Mouse (Mus musculus): ENCODE data around the gene Fam151a. TPM values are rescaled to one million over a fixed set of nuclear protein-coding genes. Genes with fewer than 3 reads are reported as not detected.
"Not testable (repeated sequence)": the region's sequence is repeated elsewhere in the genome, so short reads cannot be mapped to it uniquely, and the experiment has no call there.

The Fam151a gene
- polyA plus RNA-seq, 1 experiment from 2014 or later: not detected

- no peaks in the 10 kb centered on the region for H3K36me3 ChIP-seq (ENCODE audit: control insufficient read depth, insufficient read depth, low read length)
Observed at GRCm38 (mm10) chr4:106780045-106780444, 46.4 kb downstream of the Fam151a start.

DNA sequence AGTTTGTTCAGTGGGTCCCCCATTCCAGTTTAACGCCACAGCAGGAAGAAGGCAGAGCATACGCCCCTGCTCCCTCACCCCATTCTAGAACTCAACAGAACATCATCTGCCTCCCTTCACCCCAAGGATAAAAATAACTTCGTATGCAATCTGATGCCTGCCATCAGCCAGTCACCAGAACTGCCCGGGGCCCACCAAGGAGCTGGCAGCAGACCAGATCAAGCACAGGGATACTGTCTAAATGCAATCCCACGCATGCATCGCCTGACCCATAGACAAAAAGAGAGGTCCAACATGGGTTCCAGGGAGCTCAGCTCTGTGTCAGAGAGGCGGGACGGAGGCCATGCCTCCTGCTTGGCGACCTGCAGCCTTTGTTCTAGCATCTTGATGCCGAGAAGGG, 49.4 kb downstream of the Fam151a start:
- Histone ChIP-seq H3K9me3 (replicated peaks; ENCODE audit: control insufficient read depth, low read length) (no peaks in the 10 kb centered on the region), H3K4me1 (ENCODE audit: control insufficient read depth, insufficient read depth, low read length) (peaks cover 47% of the 10 kb centered on the region), H3K27me3 (ENCODE audit: control insufficient read depth, insufficient read depth, low read length) (no peaks in the 10 kb centered on the region), H3K4me3 (ENCODE audit: low read depth, low read length) (no peak overlapping the region), H3K27ac (ENCODE audit: low read depth, low read length) (no peak overlapping the region), H3K4me2 (no peak overlapping the region), H3K9ac (ENCODE audit: low read depth, low read length) (no peak overlapping the region), H3K36me3 (ENCODE audit: control insufficient read depth, insufficient read depth, low read length) (no peaks in the 10 kb centered on the region)
- no peak for ATAC-seq (replicated peaks; ENCODE audit: insufficient number of reproducible peaks, low FRiP score, low TSS enrichment)
- WGBS (ENCODE audit: insufficient replicate concordance): 68% methylated on average over 10 of the region's 10 CpGs

More at GRCm38 (mm10) chr4:106780045-106780444, 46.4 kb downstream of the Fam151a start:
- Histone ChIP-seq H3K27ac (ENCODE audit: low read depth, low read length) (no peak overlapping the region), H3K27me3 (ENCODE audit: control insufficient read depth, insufficient read depth, low read length) (no peaks in the 10 kb centered on the region), H3K9ac (ENCODE audit: low read depth, low read length) (no peak overlapping the region), H3K4me3 (ENCODE audit: low read depth, low read length) (no peak overlapping the region), H3K9me3 (replicated peaks; ENCODE audit: control insufficient read depth, low read length) (no peaks in the 10 kb centered on the region), H3K4me1 (ENCODE audit: control insufficient read depth, insufficient read depth, low read length) (peaks cover 20% of the 10 kb centered on the region), H3K4me2 (no peak overlapping the region)
- ATAC-seq (replicated peaks; ENCODE audit: insufficient number of reproducible peaks, low FRiP score, low TSS enrichment): no peak
- WGBS (ENCODE audit: insufficient replicate concordance): 45% methylated on average over 3 of the region's 3 CpGs

DNA sequence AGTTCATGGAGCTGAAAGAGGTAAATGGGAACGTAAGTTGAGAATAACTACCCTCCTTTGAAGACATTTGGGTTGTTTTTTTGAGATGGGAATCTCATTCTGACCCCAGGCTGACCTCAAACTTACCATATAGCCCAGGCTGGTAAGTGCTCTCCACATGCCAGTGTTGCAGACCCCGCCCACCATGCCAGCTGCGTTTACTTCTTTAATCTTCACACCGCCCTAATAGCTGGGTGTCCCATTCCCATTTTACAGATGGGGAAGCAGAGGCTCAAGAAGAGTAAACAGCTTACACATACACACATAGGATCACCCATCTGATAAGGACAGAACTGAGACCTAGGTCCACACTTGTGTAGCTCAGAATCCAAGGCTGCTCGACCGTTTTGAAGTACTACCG, 51.1 kb downstream of the Fam151a start:
- H3K27ac ChIP-seq (ENCODE audit: low read depth, low read length): no peak overlapping the region; the same call in 1 of the 2 replicates
- 89% methylated on average over 7 of the region's 7 CpGs for WGBS (ENCODE audit: insufficient replicate concordance)
- no peak overlapping the region for H3K9ac ChIP-seq (ENCODE audit: low read depth, low read length)
- H3K9me3 ChIP-seq (replicated peaks; ENCODE audit: control insufficient read depth, low read length): no peaks in the 10 kb centered on the region
- H3K4me3 ChIP-seq (ENCODE audit: low read depth, low read length): no peak overlapping the region
- H3K36me3 ChIP-seq (ENCODE audit: control insufficient read depth, insufficient read depth, low read length): no peaks in the 10 kb centered on the region
- ATAC-seq (replicated peaks; ENCODE audit: insufficient number of reproducible peaks, low FRiP score, low TSS enrichment): no peak
- peaks cover 40% of the 10 kb centered on the region for H3K4me1 ChIP-seq (ENCODE audit: control insufficient read depth, insufficient read depth, low read length)
- H3K27me3 ChIP-seq (ENCODE audit: control insufficient read depth, insufficient read depth, low read length): no peaks in the 10 kb centered on the region
- no peak overlapping the region for H3K4me2 ChIP-seq

DNA sequence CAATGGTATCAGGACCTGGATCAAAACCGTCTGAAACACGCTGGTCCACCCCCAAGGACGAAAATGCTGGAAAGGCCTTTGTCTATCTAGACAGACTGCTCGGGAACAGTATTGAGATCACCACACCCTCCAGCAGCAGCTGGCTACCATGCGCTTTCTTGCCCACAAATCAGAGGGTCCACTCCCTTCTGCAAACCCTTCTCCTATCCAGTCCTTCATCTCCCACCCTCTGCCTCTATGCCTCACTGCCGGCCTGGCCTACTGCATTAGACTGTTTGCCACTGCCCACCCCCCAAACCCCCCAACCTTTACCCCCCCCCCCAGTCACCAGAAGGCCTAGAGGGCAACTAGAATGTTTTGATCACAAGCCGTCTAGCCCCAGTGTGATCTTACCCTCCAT, 51.7 kb downstream of the Fam151a start:
- ATAC-seq (replicated peaks; ENCODE audit: insufficient number of reproducible peaks, low FRiP score, low TSS enrichment): no peak
- Histone ChIP-seq H3K36me3 (ENCODE audit: control insufficient read depth, insufficient read depth, low read length) (no peaks in the 10 kb centered on the region), H3K4me3 (ENCODE audit: low read depth, low read length) (no peak overlapping the region), H3K9ac (ENCODE audit: low read depth, low read length) (no peak overlapping the region), H3K4me1 (ENCODE audit: control insufficient read depth, insufficient read depth, low read length) (peaks cover 40% of the 10 kb centered on the region), H3K27me3 (ENCODE audit: control insufficient read depth, insufficient read depth, low read length) (no peaks in the 10 kb centered on the region), H3K27ac (ENCODE audit: low read depth, low read length) (peak overlapping the region; percentile 90), H3K9me3 (replicated peaks; ENCODE audit: control insufficient read depth, low read length) (no peaks in the 10 kb centered on the region), H3K4me2 (no peak overlapping the region)
- WGBS (ENCODE audit: insufficient replicate concordance): 65% methylated on average over 7 of the region's 7 CpGs

DNA sequence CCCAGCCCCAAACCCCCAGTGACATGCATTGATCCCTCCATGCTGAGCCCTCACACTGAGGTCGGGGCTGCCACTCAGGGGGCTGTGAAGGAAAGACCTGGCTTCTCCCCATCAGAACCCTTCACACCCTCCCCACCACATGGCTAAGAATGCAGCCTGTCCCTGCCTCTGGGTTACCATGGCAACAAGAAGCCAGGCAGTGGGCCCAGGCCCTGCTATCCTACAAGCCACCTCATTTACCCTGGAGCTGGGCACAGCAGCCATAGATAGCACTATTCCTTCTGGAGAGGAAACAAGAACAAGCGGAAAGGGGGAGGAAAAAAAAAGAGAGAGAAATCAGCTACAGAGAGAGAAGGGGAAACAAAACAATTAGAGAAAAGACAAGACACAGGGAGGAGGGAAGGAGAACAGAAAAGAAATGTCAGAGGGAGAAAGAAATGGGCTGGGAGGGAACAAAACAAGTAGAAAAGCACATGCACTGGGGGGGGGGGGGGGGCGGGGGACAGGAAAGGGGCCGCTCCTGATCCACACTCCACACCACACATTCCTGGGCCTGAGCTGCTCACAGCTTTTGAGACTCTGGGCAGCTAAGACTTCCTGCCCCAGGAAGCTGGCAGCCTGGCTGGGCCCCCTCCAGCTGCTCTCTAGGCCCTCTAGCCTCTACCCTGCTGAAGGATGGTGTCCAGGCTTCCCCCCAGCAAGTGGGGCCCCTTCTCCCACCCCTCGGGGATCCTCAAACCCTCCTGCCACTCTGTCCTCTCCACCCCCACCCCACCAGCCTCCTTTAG, 52.3 kb downstream of the Fam151a start:
- Histone ChIP-seq H3K4me2 (0 out of 2 replicates have a peak overlapping the region, but pooled peaks have one; percentile 3), H3K4me1 (ENCODE audit: control insufficient read depth, insufficient read depth, low read length) (peaks cover 40% of the 10 kb centered on the region), H3K27ac (ENCODE audit: low read depth, low read length) (peak overlapping the region; percentile 90), H3K4me3 (ENCODE audit: low read depth, low read length) (no peak overlapping the region), H3K9me3 (replicated peaks; ENCODE audit: control insufficient read depth, low read length) (no peaks in the 10 kb centered on the region), H3K27me3 (ENCODE audit: control insufficient read depth, insufficient read depth, low read length) (no peaks in the 10 kb centered on the region), H3K9ac (ENCODE audit: low read depth, low read length) (peak overlapping the region; percentile 7; the same call in 1 of the 2 replicates), H3K36me3 (ENCODE audit: control insufficient read depth, insufficient read depth, low read length) (no peaks in the 10 kb centered on the region)
- WGBS (ENCODE audit: insufficient replicate concordance): 21% methylated on average over 3 of the region's 5 CpGs
- peak; percentile 70 for ATAC-seq (replicated peaks; ENCODE audit: insufficient number of reproducible peaks, low FRiP score, low TSS enrichment)

- Histone ChIP-seq H3K4me3 (ENCODE audit: low read depth, low read length) (no peak overlapping the region), H3K4me2 (no peak overlapping the region), H3K27me3 (ENCODE audit: control insufficient read depth, insufficient read depth, low read length) (no peaks in the 10 kb centered on the region), H3K4me1 (ENCODE audit: control insufficient read depth, insufficient read depth, low read length) (peaks cover 37% of the 10 kb centered on the region), H3K9me3 (replicated peaks; ENCODE audit: control insufficient read depth, low read length) (no peaks in the 10 kb centered on the region), H3K36me3 (ENCODE audit: control insufficient read depth, insufficient read depth, low read length) (no peaks in the 10 kb centered on the region), H3K27ac (ENCODE audit: low read depth, low read length) (peak overlapping the region; percentile 90), H3K9ac (ENCODE audit: low read depth, low read length) (no peak overlapping the region)
- peak; percentile 50; the same call in 1 of the 2 replicates for ATAC-seq (replicated peaks; ENCODE audit: insufficient number of reproducible peaks, low FRiP score, low TSS enrichment)
- WGBS (ENCODE audit: insufficient replicate concordance): 19% methylated on average over 7 of the region's 7 CpGs
Observed at GRCm38 (mm10) chr4:106787830-106788229, 54.1 kb downstream of the Fam151a start.

DNA sequence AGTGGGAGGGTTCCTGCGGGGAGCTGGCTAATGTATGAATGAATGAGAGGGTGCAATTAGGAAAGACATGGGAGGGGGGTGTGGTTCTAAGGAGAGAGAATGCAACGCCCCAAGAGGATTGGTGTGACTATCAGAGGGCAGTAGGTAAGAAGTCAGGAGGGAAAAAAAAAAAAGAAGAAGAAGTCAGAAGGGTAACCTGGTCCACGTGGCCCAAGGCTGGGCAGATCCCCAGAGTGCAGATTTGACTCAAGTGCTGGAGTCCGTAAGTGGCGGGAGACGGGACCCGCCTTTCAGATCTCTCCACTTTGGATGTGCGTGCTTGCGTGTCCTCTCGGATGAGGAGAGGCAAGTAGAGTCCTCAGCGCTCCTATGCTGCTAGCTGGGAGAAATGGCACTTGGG, 54.9 kb downstream of the Fam151a start:
- no peak for ATAC-seq (replicated peaks; ENCODE audit: insufficient number of reproducible peaks, low FRiP score, low TSS enrichment)
- Histone ChIP-seq H3K9me3 (replicated peaks; ENCODE audit: control insufficient read depth, low read length) (no peaks in the 10 kb centered on the region), H3K36me3 (ENCODE audit: control insufficient read depth, insufficient read depth, low read length) (no peaks in the 10 kb centered on the region), H3K4me3 (ENCODE audit: low read depth, low read length) (no peak overlapping the region), H3K4me2 (no peak overlapping the region), H3K4me1 (ENCODE audit: control insufficient read depth, insufficient read depth, low read length) (peaks cover 33% of the 10 kb centered on the region), H3K9ac (ENCODE audit: low read depth, low read length) (no peak overlapping the region), H3K27me3 (ENCODE audit: control insufficient read depth, insufficient read depth, low read length) (no peaks in the 10 kb centered on the region), H3K27ac (ENCODE audit: low read depth, low read length) (no peak overlapping the region)
- 72% methylated on average over 11 of the region's 11 CpGs for WGBS (ENCODE audit: insufficient replicate concordance)

- no peaks in the 10 kb centered on the region for H3K9me3 ChIP-seq (replicated peaks; ENCODE audit: control insufficient read depth, low read length)
- WGBS (ENCODE audit: insufficient replicate concordance): 65% methylated on average over 9 of the region's 9 CpGs
- H3K27me3 ChIP-seq (ENCODE audit: control insufficient read depth, insufficient read depth, low read length): no peaks in the 10 kb centered on the region
- no peak overlapping the region for H3K4me2 ChIP-seq
- no peak for ATAC-seq (replicated peaks; ENCODE audit: insufficient number of reproducible peaks, low FRiP score, low TSS enrichment)
- H3K4me3 ChIP-seq (ENCODE audit: low read depth, low read length): no peak overlapping the region
- H3K27ac ChIP-seq (ENCODE audit: low read depth, low read length): no peak overlapping the region
- no peaks in the 10 kb centered on the region for H3K36me3 ChIP-seq (ENCODE audit: control insufficient read depth, insufficient read depth, low read length)
- peaks cover 34% of the 10 kb centered on the region for H3K4me1 ChIP-seq (ENCODE audit: control insufficient read depth, insufficient read depth, low read length)
- no peak overlapping the region for H3K9ac ChIP-seq (ENCODE audit: low read depth, low read length)
Observed at GRCm38 (mm10) chr4:106789705-106790104, 56.0 kb downstream of the Fam151a start.

DNA sequence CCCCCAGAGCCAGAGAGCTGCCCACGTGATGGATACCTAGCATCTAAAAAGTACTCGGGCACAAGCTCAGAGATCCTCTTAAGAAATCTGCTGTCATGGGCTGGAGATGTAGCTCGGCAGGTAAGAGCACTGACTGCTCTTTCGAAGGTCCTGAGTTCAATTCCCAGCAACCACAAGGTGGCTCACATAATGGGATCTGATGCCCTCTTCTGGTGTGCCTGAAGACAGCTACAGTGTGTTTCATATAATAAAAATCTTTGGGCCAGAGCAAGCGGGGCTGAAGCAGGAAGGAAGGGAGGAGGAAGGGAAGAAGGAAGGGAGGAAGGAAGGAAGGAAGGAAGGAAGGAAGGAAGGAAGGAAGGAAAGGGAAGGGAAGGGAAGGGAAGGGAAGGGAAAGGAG, 56.5 kb downstream of the Fam151a start:
- H3K27ac ChIP-seq (ENCODE audit: low read depth, low read length); ATAC-seq (replicated peaks; ENCODE audit: insufficient number of reproducible peaks, low FRiP score, low TSS enrichment); H3K4me3 ChIP-seq (ENCODE audit: low read depth, low read length); H3K4me2 ChIP-seq; H3K9me3 ChIP-seq (replicated peaks; ENCODE audit: control insufficient read depth, low read length); H3K27me3 ChIP-seq (ENCODE audit: control insufficient read depth, insufficient read depth, low read length); H3K9ac ChIP-seq (ENCODE audit: low read depth, low read length); H3K36me3 ChIP-seq (ENCODE audit: control insufficient read depth, insufficient read depth, low read length): not testable (repeated sequence)
- peaks cover 34% of the 10 kb centered on the region for H3K4me1 ChIP-seq (ENCODE audit: control insufficient read depth, insufficient read depth, low read length)
- WGBS (ENCODE audit: insufficient replicate concordance): 81% methylated on average over 5 of the region's 5 CpGs
